Comparison of ENCODE assay signal across 1 mouse cellular context in the genomic region with DNA sequence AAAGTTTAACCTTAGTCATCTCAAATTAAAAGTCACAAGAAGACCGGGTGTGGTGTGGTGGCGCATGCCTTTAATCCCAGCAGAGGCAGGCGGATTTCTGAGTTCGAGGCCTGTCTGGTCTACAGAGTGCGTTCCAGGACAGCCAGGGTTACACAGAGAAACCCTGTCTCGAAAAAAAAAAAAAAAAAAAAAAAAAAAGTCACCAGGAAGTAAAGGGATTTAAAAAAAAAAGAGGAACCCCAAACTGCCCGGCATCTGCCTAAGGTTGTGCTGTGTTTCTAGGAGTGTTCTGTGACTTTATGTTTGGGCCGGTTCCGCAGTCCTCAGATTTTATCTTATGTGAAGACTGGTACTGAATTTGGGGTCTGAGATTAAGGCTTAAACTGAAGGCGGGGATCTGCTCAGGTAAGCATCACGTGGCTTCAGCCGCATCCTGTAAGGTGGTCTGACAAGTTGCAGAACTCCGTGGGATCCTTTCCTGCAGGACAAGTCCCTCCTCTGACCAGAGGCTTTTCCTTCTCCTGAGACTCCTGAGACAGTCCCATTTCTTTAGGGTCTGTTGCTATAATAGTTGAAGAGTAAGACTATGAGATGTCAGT.
TF ChIP-seq lines count a peak whose summit lies in the region.

No protein-coding gene starts in this region.

TF ChIP-seq in MEL, 35 proteins besides CTCF, POLR2A, EP300 and RAD21 (continued from another document):
- TF ChIP-seq CHD1 (IDR thresholded peaks at IDR 0.05; ENCODE audit: low read depth, low read length) (0 out of 2 replicates have a peak, but pooled peaks have one; percentile 47), TAL1 (IDR thresholded peaks at IDR 0.05; ENCODE audit: low read length) (no peak), KAT2A (conservative IDR thresholded peaks at IDR 0.05; ENCODE audit: low read depth, low read length) (no peak), ELF1 (IDR thresholded peaks at IDR 0.05; ENCODE audit: low read depth, low read length) (no peak; the same call in 1 of the 2 replicates), POLR2AphosphoS5 (IDR thresholded peaks at IDR 0.05; ENCODE audit: borderline replicate concordance, low read depth, low read length) (no peak), TCF12 (IDR thresholded peaks at IDR 0.05; ENCODE audit: low read depth, low read length) (no peak; the same call in 1 of the 2 replicates), CHD2 (IDR thresholded peaks at IDR 0.05; ENCODE audit: low read length) (no peak), MYB (IDR thresholded peaks at IDR 0.05; ENCODE audit: low read depth, low read length) (no peak), MAX (IDR thresholded peaks at IDR 0.05; ENCODE audit: low read length) (peak; percentile 70), SIN3A (IDR thresholded peaks at IDR 0.05; ENCODE audit: low read length) (peak; percentile 87), HCFC1 (IDR thresholded peaks at IDR 0.05; ENCODE audit: low read depth, low read length) (peak; percentile 68), ZMIZ1 (IDR thresholded peaks at IDR 0.05; ENCODE audit: low read depth, low read length) (no peak), ETS1 (IDR thresholded peaks at IDR 0.05; ENCODE audit: low read depth, low read length) (peak; percentile 65), MEF2A (IDR thresholded peaks at IDR 0.05; ENCODE audit: extremely low read depth, insufficient replicate concordance, low read depth, low read length, poor library complexity, severe bottlenecking) (no peak), USF2 (IDR thresholded peaks at IDR 0.05; ENCODE audit: borderline replicate concordance in 1 of 2, insufficient read depth in 1 of 2, low read depth in 1 of 2, low read length in 2 of 2) (no peak), SMC3 (IDR thresholded peaks at IDR 0.05; ENCODE audit: low read depth, low read length) (no peak), MXI1 (IDR thresholded peaks at IDR 0.05; ENCODE audit: low read depth, low read length) (peak; percentile 76), E2F4 (IDR thresholded peaks at IDR 0.05; ENCODE audit: borderline replicate concordance, low read depth, low read length) (no peak), MYC (IDR thresholded peaks at IDR 0.05; ENCODE audit: low read depth, low read length) (peak; percentile 70)
TF ChIP-seq in MEL: peak in this region for 15.
